Mouse (Mus musculus): ENCODE results near the gene Gm5934. TPM values are rescaled to one million over a fixed set of nuclear protein-coding genes. Genes with fewer than 3 reads are reported as not detected.
"Not testable (repeated sequence)": the region's sequence is repeated elsewhere in the genome, so short reads cannot be mapped to it uniquely, and the experiment has no call there.

Gene Gm5934
- total RNA-seq (2021): not detected
- long read RNA-seq, experiment 1: 0 reads
- long read RNA-seq, experiment 2: 0 reads

GRCm38 (mm10) chrX:24500660-24501059 lies at the start of gene Gm5934:
Gene Gm5934 (minus strand): TSS chrX:24500760.
- intact Hi-C loops (cut with DNase I); DNase-seq (ENCODE audit: low spot score in 2 of 2): not testable (repeated sequence)

Other genes starting within 250 kb of the Gm5934 start
- not detected for gene Gm4297, start 74.1 kb upstream of the Gm5934 start, total RNA-seq (2021)

Data from left cerebral cortex, postnatal 14 days (tissue).